ENCODE assay signal across 14 mouse cellular contexts in the genomic region with DNA sequence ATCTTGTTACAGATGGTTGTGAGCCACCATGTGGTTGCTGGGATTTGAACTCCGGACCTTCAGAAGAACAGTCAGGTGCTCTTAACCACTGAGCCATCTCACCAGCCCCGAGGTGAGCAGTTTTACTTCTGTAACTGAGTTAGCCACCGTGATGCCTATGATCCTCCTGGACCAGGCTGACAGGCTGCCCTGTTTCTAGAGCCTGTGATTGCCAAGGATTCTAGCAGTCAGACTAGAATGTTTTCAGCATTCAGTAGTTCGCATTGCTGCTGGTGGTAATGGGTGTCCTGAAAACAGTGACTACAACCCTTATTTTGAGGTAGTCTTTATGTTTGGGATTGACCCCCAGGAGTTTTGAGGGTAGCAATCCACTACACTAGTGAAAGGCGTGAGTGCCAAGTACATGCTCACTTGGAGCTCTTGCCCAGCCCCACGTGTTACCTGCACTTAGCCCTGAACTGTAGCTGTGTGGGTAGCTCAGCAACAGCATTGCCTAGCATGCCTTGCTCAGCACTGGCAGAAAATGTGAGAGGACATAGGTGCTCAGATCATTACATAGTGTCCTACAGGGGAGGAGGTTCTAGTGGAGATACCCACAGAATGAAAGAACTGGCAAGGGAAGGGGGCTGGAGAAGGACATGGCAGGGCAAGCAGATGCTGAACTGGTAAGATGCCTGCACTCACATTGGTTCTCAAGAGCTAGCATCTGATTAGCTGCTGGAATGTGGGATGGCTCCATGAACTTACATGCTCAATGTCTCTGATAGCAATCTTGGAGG. TPM values are rescaled to one million over a fixed set of nuclear protein-coding genes. Genes with fewer than 3 reads are reported as not detected.
DNase-seq lines count a peak whose midpoint lies in the region; ATAC-seq and TF ChIP-seq lines count a peak whose summit lies in the region.
"Had no signal": no experiment of that assay in that cellular context is flagged by ENCODE, and none has a peak within 500 bp of the region (broad histone marks: within the 10 kb centered on the region; RNA-seq: fewer than 3 reads in every experiment).

No protein-coding gene starts in this region.

- H3K4me1 ChIP-seq in heart, embryonic 10.5 days: peaks cover 9% of the 10 kb centered on the region; the same call in 1 of the 2 replicates
- no peaks in the 10 kb centered on the region for H3K4me1 ChIP-seq in lung, embryonic 14.5 days (ENCODE audit: insufficient read depth)
- H3K4me1 ChIP-seq in MEL (ENCODE audit: control insufficient read depth in 1 of 2, insufficient read depth in 2 of 2, low read length in 2 of 2): peaks cover 11 to 17% of the 10 kb centered on the region in 2 experiments; a peak in 3 of 4 replicates
- peaks cover 6% of the 10 kb centered on the region for H3K4me1 ChIP-seq in stomach, embryonic 16.5 days (ENCODE audit: control insufficient read depth, insufficient read depth, low read length)

- H3K27ac ChIP-seq in heart, embryonic 10.5 days: no peak overlapping the region
- H3K27ac ChIP-seq in lung, embryonic 14.5 days (ENCODE audit: low read depth): no peak overlapping the region
- H3K27ac ChIP-seq in MEL (ENCODE audit: control insufficient read depth, low read depth, low read length): no peak overlapping the region
- peak overlapping the region; percentile 10; the same call in 1 of the 2 replicates for H3K27ac ChIP-seq in stomach, embryonic 16.5 days (ENCODE audit: low read length)
- H3K27ac ChIP-seq: liver, embryonic 14.5 days had no signal

- 87% methylated on average over 6 of the region's 6 CpGs for WGBS in heart, embryonic 10.5 days
- WGBS in lung, embryonic 14.5 days: 78% methylated on average over 6 of the region's 6 CpGs
- WGBS in stomach, embryonic 16.5 days: 85% methylated on average over 6 of the region's 6 CpGs

- intact Hi-C loops in heart, postnatal 14 days (cut with DNase I): loop anchor here (2.0 kb wide), 1 partner anchor 202 kb away; no protein-coding TSS in a partner anchor

- no peaks in the 10 kb centered on the region for H3K27me3 ChIP-seq in heart, embryonic 10.5 days (ENCODE audit: insufficient read depth, poor library complexity, severe bottlenecking)
- H3K27me3 ChIP-seq in lung, embryonic 14.5 days (ENCODE audit: insufficient read depth, low read length): no peaks in the 10 kb centered on the region
- no peaks in the 10 kb centered on the region for H3K27me3 ChIP-seq in MEL (ENCODE audit: control insufficient read depth in 1 of 2, insufficient read depth in 2 of 2, low read length in 2 of 2)
- no peaks in the 10 kb centered on the region for H3K27me3 ChIP-seq in stomach, embryonic 16.5 days (ENCODE audit: control insufficient read depth, insufficient read depth, low read length)
- H3K27me3 ChIP-seq: heart, embryonic 15.5 days had no signal

- no peak; a peak in 1 of 4 replicates for TF ChIP-seq POLR2A in MEL (IDR thresholded peaks at IDR 0.05; ENCODE audit: control insufficient read depth in 1 of 2, insufficient read depth in 1 of 2, low read depth in 1 of 2, low read length in 2 of 2, poor library complexity in 1 of 2)

- DNase-seq in heart, embryonic 10.5 days (ENCODE audit: low spot score): peak; percentile 67
- DNase-seq in heart, postnatal 14 days: no peak
- peak; percentile 39 for DNase-seq in lung, embryonic 14.5 days
- DNase-seq in lung, postnatal 10 days: no peak
- DNase-seq in MEL (ENCODE audit: low read depth, low spot score): no peak
- DNase-seq in spleen, adult 18-20 months: no peak
- DNase-seq: cerebellum, adult 11-12 months; kidney, adult 11 months; right cerebral cortex, postnatal 14 days; thymus, postnatal 25 days had no signal

- ATAC-seq in lung, embryonic 14.5 days (ENCODE audit: insufficient read depth): peak; percentile 25; the same call in 1 of the 2 replicates
- ATAC-seq in stomach, embryonic 16.5 days (ENCODE audit: insufficient read depth, low FRiP score): no peak

- no peaks in the 10 kb centered on the region for H3K9me3 ChIP-seq in heart, embryonic 10.5 days
- H3K9me3 ChIP-seq in lung, embryonic 14.5 days (ENCODE audit: low read depth, low read length): no peaks in the 10 kb centered on the region
- H3K9me3 ChIP-seq in MEL (replicated peaks; ENCODE audit: insufficient read depth, low read length): no peaks in the 10 kb centered on the region
- no peaks in the 10 kb centered on the region for H3K9me3 ChIP-seq in stomach, embryonic 16.5 days (replicated peaks; ENCODE audit: control insufficient read depth, low read length)
- H3K9me3 ChIP-seq: G1E; heart, embryonic 15.5 days had no signal

- H3K4me2 ChIP-seq in lung, embryonic 14.5 days: no peak overlapping the region
- H3K4me2 ChIP-seq in stomach, embryonic 16.5 days (ENCODE audit: low read depth, low read length): no peak overlapping the region
- H3K4me2 ChIP-seq: heart, embryonic 15.5 days had no signal

- peaks cover 78% of the 10 kb centered on the region for H3K36me3 ChIP-seq in heart, embryonic 10.5 days
- H3K36me3 ChIP-seq in lung, embryonic 14.5 days (ENCODE audit: insufficient read depth): peaks cover 70% of the 10 kb centered on the region
- peaks cover 36 to 40% of the 10 kb centered on the region in 2 experiments for H3K36me3 ChIP-seq in MEL (ENCODE audit: control insufficient read depth in 1 of 2, insufficient read depth in 2 of 2, low read length in 2 of 2)
- peaks cover 40% of the 10 kb centered on the region for H3K36me3 ChIP-seq in stomach, embryonic 16.5 days (ENCODE audit: control insufficient read depth, insufficient read depth, low read length)

- no peak for TF ChIP-seq EP300 in MEL (IDR thresholded peaks at IDR 0.05; ENCODE audit: low read depth in 1 of 2, low read length in 2 of 2)

- no peak overlapping the region for H3K4me3 ChIP-seq in heart, embryonic 10.5 days
- H3K4me3 ChIP-seq in lung, embryonic 14.5 days (ENCODE audit: low read depth, low read length): no peak overlapping the region
- no peak overlapping the region for H3K4me3 ChIP-seq in MEL (ENCODE audit: control insufficient read depth in 1 of 2, insufficient read depth in 1 of 2, low read depth in 2 of 2, low read length in 2 of 2)
- H3K4me3 ChIP-seq in stomach, embryonic 16.5 days (replicated peaks; ENCODE audit: low read length): no peak overlapping the region
- H3K4me3 ChIP-seq: heart, embryonic 15.5 days had no signal

- no peak for TF ChIP-seq RAD21 in MEL (IDR thresholded peaks at IDR 0.05; ENCODE audit: low read depth, low read length)

- peaks cover 3% of the 10 kb centered on the region for H3K79me2 ChIP-seq in MEL (ENCODE audit: control insufficient read depth, insufficient read depth, low read length, poor library complexity)

- no peak for TF ChIP-seq CTCF in lung, embryonic 14.5 days (IDR thresholded peaks at IDR 0.05; ENCODE audit: low read depth)
- no peak for TF ChIP-seq CTCF in MEL (IDR thresholded peaks at IDR 0.05 in 2 of 3, conservative IDR thresholded peaks at IDR 0.05 in 1 of 3; ENCODE audit: control insufficient read depth in 1 of 3, insufficient read depth in 1 of 3, low read depth in 2 of 3, low read length in 3 of 3, poor library complexity in 1 of 3, severe bottlenecking in 1 of 3)

- no peak overlapping the region for H3K9ac ChIP-seq in lung, embryonic 14.5 days
- H3K9ac ChIP-seq in MEL (ENCODE audit: control insufficient read depth, low read depth, low read length, poor library complexity, severe bottlenecking): no peak overlapping the region
- H3K9ac ChIP-seq in stomach, embryonic 16.5 days (ENCODE audit: low read length): no peak overlapping the region
- H3K9ac ChIP-seq: heart, embryonic 15.5 days; liver, embryonic 14.5 days had no signal

TF ChIP-seq in MEL, 35 proteins besides CTCF, POLR2A, EP300 and RAD21:
- TF ChIP-seq ZC3H11A (IDR thresholded peaks at IDR 0.05; ENCODE audit: low read depth, low read length) (no peak), RCOR1 (IDR thresholded peaks at IDR 0.05; ENCODE audit: low read depth, low read length) (no peak), ZMIZ1 (IDR thresholded peaks at IDR 0.05; ENCODE audit: low read depth, low read length) (0 out of 2 replicates have a peak, but pooled peaks have one; percentile 24), NELFE (IDR thresholded peaks at IDR 0.05; ENCODE audit: low read depth, low read length) (0 out of 2 replicates have a peak, but pooled peaks have one; percentile 17)

RNA-seq across cellular contexts. Expression of gene Srsf3, which starts 11.9 kb away (rescaled TPM):
- 433 and 498 TPM in 2 replicates for polyA plus RNA-seq in heart, embryonic 10.5 days (2016; fragmentation: Nextera tagmentation; extraction: Ambion mirVana)
- total RNA-seq in heart, postnatal 14 days (2021): 100 to 1,000 TPM in 1 of 2 experiments, 10 to 100 TPM in 1; 99.7 to 120 TPM
- polyA plus RNA-seq in lung, embryonic 14.5 days (2014; fragmentation: Nextera tagmentation; extraction: Ambion mirVana): 716 and 730 TPM in 2 replicates
- 312 and 367 TPM in 2 replicates for total RNA-seq in MEL (2012; rRNA removed)
- polyA plus RNA-seq in MEL (2012; ENCODE audit: insufficient read depth in 1 of 2, insufficient read length in 2 of 2, low read depth in 1 of 2, low replicate concordance in 2 of 2, missing spikeins in 1 of 2): 100 to 1,000 TPM; 326 to 556 TPM
- 456 and 477 TPM in 2 replicates for polyA plus RNA-seq in stomach, embryonic 16.5 days (2015; fragmentation: Nextera tagmentation; extraction: Ambion mirVana)

RNA-seq across cellular contexts. Expression of gene Stk38, which starts 36.5 kb away (rescaled TPM):
- 92.2 and 93.7 TPM in 2 replicates for polyA plus RNA-seq in heart, embryonic 10.5 days (2016; fragmentation: Nextera tagmentation; extraction: Ambion mirVana)
- total RNA-seq in heart, postnatal 14 days (2021): 10 to 100 TPM; 47.6 to 48.8 TPM
- polyA plus RNA-seq in lung, embryonic 14.5 days (2014; fragmentation: Nextera tagmentation; extraction: Ambion mirVana): 103 and 104 TPM in 2 replicates
- 14.4 and 17.1 TPM in 2 replicates for total RNA-seq in MEL (2012; rRNA removed)
- polyA plus RNA-seq in MEL (2012; ENCODE audit: insufficient read depth in 1 of 2, insufficient read length in 2 of 2, low read depth in 1 of 2, low replicate concordance in 2 of 2, missing spikeins in 1 of 2): 100 to 1,000 TPM in 1 of 2 experiments, 10 to 100 TPM in 1; 49.3 to 290 TPM
- 118 and 120 TPM in 2 replicates for polyA plus RNA-seq in stomach, embryonic 16.5 days (2015; fragmentation: Nextera tagmentation; extraction: Ambion mirVana)

RNA-seq across cellular contexts. Expression of gene Cdkn1a, which starts 46.4 kb away (rescaled TPM):
- 31.3 and 33.1 TPM in 2 replicates for polyA plus RNA-seq in heart, embryonic 10.5 days (2016; fragmentation: Nextera tagmentation; extraction: Ambion mirVana)
- 100 to 1,000 TPM; 105 to 121 TPM for total RNA-seq in heart, postnatal 14 days (2021)
- polyA plus RNA-seq in lung, embryonic 14.5 days (2014; fragmentation: Nextera tagmentation; extraction: Ambion mirVana): 12.4 and 13.6 TPM in 2 replicates
- 2.0 and 2.3 TPM in 2 replicates for total RNA-seq in MEL (2012; rRNA removed)
- polyA plus RNA-seq in MEL (2012; ENCODE audit: insufficient read depth in 1 of 2, insufficient read length in 2 of 2, low read depth in 1 of 2, low replicate concordance in 2 of 2, missing spikeins in 1 of 2): 10 to 100 TPM in 1 of 2 experiments, not detected in 1; 21.0 TPM
- 144 and 167 TPM in 2 replicates for polyA plus RNA-seq in stomach, embryonic 16.5 days (2015; fragmentation: Nextera tagmentation; extraction: Ambion mirVana)

Comparison
In these comparisons a context has a peak if more than half of its experiments do, and no peak if none do; other contexts are left out.
1. DNase-seq: peak in heart, embryonic 10.5 days (single experiment) and lung, embryonic 14.5 days (single experiment); none in heart, postnatal 14 days (0 of 2), lung, postnatal 10 days (single experiment), MEL (single experiment) and spleen, adult 18-20 months (0 of 2).